Mouse (Mus musculus): ENCODE measurements around the gene Pilra.
"Not testable (repeated sequence)": the region's sequence is repeated elsewhere in the genome, so short reads cannot be mapped to it uniquely, and the experiment has no call there.

DNA sequence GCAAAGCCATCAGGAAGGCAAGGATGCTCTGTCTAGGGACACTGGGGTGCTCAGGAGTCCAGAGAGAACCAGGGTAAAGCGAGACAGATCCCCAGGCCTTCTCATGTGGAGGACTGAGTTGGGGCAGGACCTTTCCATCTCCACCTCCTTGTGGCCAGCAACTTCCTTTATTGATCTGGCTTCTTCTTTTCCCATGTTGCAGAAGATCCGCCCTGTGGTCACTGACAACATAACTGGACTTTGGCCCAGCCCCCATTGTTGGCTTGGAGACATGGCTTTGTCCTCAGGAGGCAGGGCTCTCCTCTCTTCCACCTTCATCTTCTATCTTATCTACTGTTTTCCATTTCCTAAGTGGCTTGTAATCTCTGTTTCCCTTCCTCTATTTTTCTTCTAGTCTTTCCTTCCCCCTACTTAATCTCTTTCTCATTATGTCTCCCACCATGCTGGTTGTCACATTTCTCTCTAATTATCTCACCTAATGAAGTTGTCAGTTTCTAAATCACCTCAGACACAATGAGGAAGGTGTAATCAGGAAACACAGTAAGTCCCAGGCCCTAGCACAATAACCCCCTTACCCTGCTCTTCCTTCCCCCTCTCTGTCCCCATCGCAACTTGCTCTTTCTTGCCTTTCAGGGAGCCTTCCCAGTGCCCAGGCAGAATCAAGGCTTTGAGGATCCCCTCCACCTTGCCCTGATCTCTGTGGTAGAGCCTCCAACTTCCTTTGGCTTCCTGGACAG is 35.7 kb upstream of the Pilra start, which contains the start of gene Pilrb2:
- not testable (repeated sequence) for TF ChIP-seq POLR2A (IDR thresholded peaks at IDR 0.05; ENCODE audit: borderline replicate concordance, insufficient read depth, low read length); CTCF (IDR thresholded peaks at IDR 0.05; ENCODE audit: borderline replicate concordance, insufficient read depth, low read depth, low read length)

Data from cerebellum, adult 2 months (tissue).